Mouse (Mus musculus) erythroblast, embryonic 14.5 days (primary cell): ENCODE measurements around the gene G430095P16Rik. TPM values are rescaled to one million over a fixed set of nuclear protein-coding genes. Genes with fewer than 3 reads are reported as not detected.

Experiments
- H3K27me3 ChIP-seq: 2 replicates; pipeline ENCODE4 v1.6.1; 2012; ENCODE audit warnings: inconsistent platforms; ENCODE audit not compliant: control insufficient read depth
- H3K36me3 ChIP-seq: 2 replicates; pipeline ENCODE4 v1.6.1; 2012; ENCODE audit warnings: mild to moderate bottlenecking, inconsistent platforms; ENCODE audit not compliant: control insufficient read depth
- H3K4me1 ChIP-seq: 2 replicates; pipeline ENCODE4 v1.6.1; 2012; ENCODE audit warnings: inconsistent platforms; ENCODE audit not compliant: control insufficient read depth
- H3K4me3 ChIP-seq: replicated peaks from 2 replicates; pipeline ENCODE3; 2012; ENCODE audit warnings: moderate library complexity, mild to moderate bottlenecking, inconsistent platforms
- H3K9me3 ChIP-seq: 2 replicates; pipeline ENCODE4 v1.6.1; 2012; ENCODE audit warnings: low read length, inconsistent platforms, mixed read lengths; ENCODE audit not compliant: control insufficient read depth
- GATA1 ChIP-seq: IDR thresholded peaks from 2 replicates; pipeline ENCODE4 v1.6.1; 2012; ENCODE audit warnings: low read length, inconsistent platforms, mixed read lengths
- TAL1 ChIP-seq: IDR thresholded peaks from 3 replicates; pipeline ENCODE4 v1.6.1; 2012; ENCODE audit warnings: low read length, inconsistent platforms, mixed read lengths
- polyA plus RNA-seq: library from polyadenylated mRNA; stranded (reverse); fragments of >175 nt; gene quantifications from 2 replicates; pipeline ENCODE4 v1.2.3, GENCODE M21; 2012

G430095P16Rik gene
- polyA plus RNA-seq, 1 experiment = 11.9 TPM

DNA sequence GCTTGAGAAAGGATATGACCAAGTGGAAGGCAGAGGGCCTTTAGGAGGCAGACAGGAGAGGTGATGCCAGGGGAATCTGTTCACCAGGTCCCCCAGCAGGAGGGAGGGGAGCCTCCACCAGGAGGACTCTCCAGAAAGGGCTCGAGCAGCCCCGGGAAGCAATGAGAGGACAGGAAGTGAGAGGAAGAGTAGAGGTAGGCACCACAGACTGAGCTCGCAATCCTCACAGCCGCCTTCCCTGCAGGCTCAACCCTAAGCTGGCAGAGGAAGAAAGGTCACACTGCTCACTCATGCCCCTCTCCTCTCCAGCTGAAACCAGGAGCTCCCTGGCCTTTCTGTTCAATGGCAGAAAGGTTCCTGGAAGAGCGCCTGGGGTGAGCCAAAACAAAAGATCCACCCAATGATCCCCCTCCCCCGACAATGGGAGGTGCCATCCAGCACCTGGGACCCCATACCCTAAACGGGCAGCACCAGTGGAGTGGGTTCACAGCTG lies 52.9 kb downstream of the G430095P16Rik start:
- Histone ChIP-seq H3K4me3 (no peak overlapping the region), H3K36me3 (no peaks in the 10 kb centered on the region), H3K4me1 (peaks cover 4% of the 10 kb centered on the region), H3K9me3 (peaks cover 4% of the 10 kb centered on the region; the same call in 1 of the 2 replicates), H3K27me3 (peaks cover 100% of the 10 kb centered on the region)
- no peak for TF ChIP-seq GATA1
- TF ChIP-seq TAL1 = no peak

Other genes with a start within 250 kb of the G430095P16Rik start
- 17.2 and 18.5 TPM in 2 replicates for gene Ier2, start 60.2 kb upstream of the G430095P16Rik start, polyA plus RNA-seq
- 8.9 and 9.0 TPM in 2 replicates for gene Trmt1, start 36.7 kb upstream of the G430095P16Rik start, polyA plus RNA-seq
- gene Nacc1, start 35.1 kb upstream of the G430095P16Rik start, polyA plus RNA-seq = 7.0 and 8.5 TPM in 2 replicates
- 61.4 and 62.8 TPM in 2 replicates for gene Lyl1, start 21.6 kb upstream of the G430095P16Rik start, polyA plus RNA-seq
- gene Nfix, start 77.3 kb downstream of the G430095P16Rik start, polyA plus RNA-seq = 1.9 and 2.6 TPM in 2 replicates
- 1.3 and 1.5 TPM in 2 replicates for gene Dand5, start 99.8 kb downstream of the G430095P16Rik start, polyA plus RNA-seq
- gene Gadd45gip1, start 108.5 kb downstream of the G430095P16Rik start, polyA plus RNA-seq = 10.3 and 11.6 TPM in 2 replicates
- gene Rad23a, start 117.7 kb downstream of the G430095P16Rik start, polyA plus RNA-seq = 740 and 808 TPM in 2 replicates
- 29.4 and 30.9 TPM in 2 replicates for gene Calr, start 123.9 kb downstream of the G430095P16Rik start, polyA plus RNA-seq
- gene Farsa, start 134.0 kb downstream of the G430095P16Rik start, polyA plus RNA-seq = 9.0 and 9.3 TPM in 2 replicates
- 15.0 TPM in 2 replicates for gene Syce2, start 149.1 kb downstream of the G430095P16Rik start, polyA plus RNA-seq
- 15.0 and 18.3 TPM in 2 replicates for gene Gcdh, start 170.9 kb downstream of the G430095P16Rik start, polyA plus RNA-seq
- gene Klf1, start 178.9 kb downstream of the G430095P16Rik start, polyA plus RNA-seq = 358 and 362 TPM in 2 replicates
- gene Dnase2a, start 185.6 kb downstream of the G430095P16Rik start, polyA plus RNA-seq = 4.8 and 7.7 TPM in 2 replicates
- 0.01 and 0.08 TPM in 2 replicates for gene Mast1, start 214.4 kb downstream of the G430095P16Rik start, polyA plus RNA-seq
- gene Rtbdn, start 224.0 kb downstream of the G430095P16Rik start, polyA plus RNA-seq = not detected in 2 replicates
- gene Gm49661, start 246.4 kb downstream of the G430095P16Rik start, polyA plus RNA-seq = not detected in 2 replicates
- 111 and 222 TPM in 2 replicates for gene Prdx2, start 246.6 kb downstream of the G430095P16Rik start, polyA plus RNA-seq
- 162 and 179 TPM in 2 replicates for gene Rnaseh2a, start 246.8 kb downstream of the G430095P16Rik start, polyA plus RNA-seq